Mouse (Mus musculus) hindbrain, embryonic 16.5 days (tissue): ENCODE measurements at regions not wholly inside any gene's neighbourhood (a gene's known extent, or its start where the extent isn't known, plus 50 kb on each side); places are given as distances from the start of the nearest gene placed in this dataset.

Experiments used
- ATAC-seq: fragments of 200-750 bp; cut with Nextera tagmentation; 2 replicates; pipeline ENCODE4 v1.8.0; 2017; ENCODE audit warnings: moderate TSS enrichment, moderate library complexity
- H3K27ac ChIP-seq: fragments of 300-500 bp; sonication (generic); 2 replicates; pipeline ENCODE4 v1.5.1; 2014; ENCODE audit warnings: low read depth, mild to moderate bottlenecking, control low read depth, low read length, moderate library complexity
- H3K27me3 ChIP-seq: fragments of 300-500 bp; sonication (generic); replicated peaks from 2 replicates; pipeline ENCODE4 v1.6.1; 2014; ENCODE audit warnings: low read length; ENCODE audit not compliant: control insufficient read depth, insufficient read depth
- H3K36me3 ChIP-seq: fragments of 300-500 bp; sonication (generic); 2 replicates; pipeline ENCODE4 v1.6.1; 2014; ENCODE audit warnings: mild to moderate bottlenecking, low read length, moderate library complexity, mixed read lengths; ENCODE audit not compliant: control insufficient read depth, insufficient read depth
- H3K4me1 ChIP-seq: fragments of 300-500 bp; sonication (generic); 2 replicates; pipeline ENCODE4 v1.6.1; 2014; ENCODE audit warnings: low read depth, low read length; ENCODE audit not compliant: control insufficient read depth, insufficient read depth
- H3K4me2 ChIP-seq: fragments of 300-500 bp; sonication (generic); 2 replicates; pipeline ENCODE4 v1.6.1; 2014; ENCODE audit warnings: mild to moderate bottlenecking, low read length, control low read depth, moderate library complexity
- H3K4me3 ChIP-seq: fragments of 300-500 bp; sonication (generic); 2 replicates; pipeline ENCODE4 v1.5.1; 2014; ENCODE audit warnings: mild to moderate bottlenecking, low read length, control low read depth, moderate library complexity
- H3K9ac ChIP-seq: fragments of 300-500 bp; sonication (generic); 2 replicates; pipeline ENCODE4 v1.6.1; 2014; ENCODE audit warnings: low read depth, mild to moderate bottlenecking, control low read depth, low read length, moderate library complexity
- H3K9me3 ChIP-seq: fragments of 300-500 bp; sonication (generic); 2 replicates; pipeline ENCODE4 v1.6.1; 2014; ENCODE audit warnings: mild to moderate bottlenecking, low read length, moderate library complexity; ENCODE audit not compliant: control insufficient read depth
- WGBS: fragments of 180-500 bp; shearing (Covaris S2); extraction: QIAGEN DNeasy Blood & Tissue Kit; methylation state at CpG from one replicate; pipeline ENCODE4 v1.1.7; 2014; 5-methylcytosine and 5-hydroxymethylcytosine counted together

DNA sequence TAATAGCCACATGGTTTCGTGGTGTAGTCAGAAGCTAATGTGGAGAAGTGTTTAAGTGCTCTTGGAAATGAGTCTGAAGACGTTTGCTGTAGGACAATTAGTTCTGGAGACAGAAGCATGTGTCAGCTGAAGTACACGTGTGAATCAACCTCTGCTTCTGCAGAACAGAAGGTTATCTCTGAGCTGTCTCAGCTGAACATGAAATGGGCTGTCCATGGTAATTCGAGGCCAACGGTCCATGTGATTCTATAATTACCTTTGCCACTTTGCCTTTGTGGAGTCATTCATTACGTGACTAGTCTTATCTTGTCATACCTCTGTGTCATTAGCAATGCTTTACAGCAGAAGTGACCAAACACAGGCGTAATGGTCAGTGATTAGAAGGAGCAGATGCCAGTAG, 295.6 kb upstream of the Veph1 start:
- Histone ChIP-seq H3K27me3 (no peaks in the 10 kb centered on the region; the same call in 1 of the 2 replicates), H3K36me3 (no peaks in the 10 kb centered on the region), H3K4me3 (no peak overlapping the region), H3K9ac (no peak overlapping the region), H3K27ac (no peak overlapping the region), H3K9me3 (no peaks in the 10 kb centered on the region), H3K4me2 (no peak overlapping the region), H3K4me1 (no peaks in the 10 kb centered on the region)
- 50% methylated on average over 7 of the region's 7 CpGs for WGBS
- no peak for ATAC-seq

GRCm38 (mm10) chr3:66590775-66591174, 294.1 kb upstream of the Veph1 start:
- Histone ChIP-seq H3K4me1 (no peaks in the 10 kb centered on the region), H3K9me3 (no peaks in the 10 kb centered on the region), H3K27ac (no peak overlapping the region), H3K36me3 (no peaks in the 10 kb centered on the region), H3K4me2 (no peak overlapping the region), H3K9ac (no peak overlapping the region), H3K27me3 (no peaks in the 10 kb centered on the region; the same call in 1 of the 2 replicates), H3K4me3 (no peak overlapping the region)
- 71% methylated on average over 7 of the region's 7 CpGs for WGBS
- ATAC-seq = no peak

- WGBS = 83% methylated on average over 4 of the region's 4 CpGs
- ATAC-seq = no peak
- no peak overlapping the region for H3K9ac ChIP-seq
- no peaks in the 10 kb centered on the region for H3K4me1 ChIP-seq
- no peaks in the 10 kb centered on the region for H3K9me3 ChIP-seq
- no peak overlapping the region for H3K4me3 ChIP-seq
- H3K36me3 ChIP-seq = no peaks in the 10 kb centered on the region
- H3K27ac ChIP-seq = no peak overlapping the region
- H3K4me2 ChIP-seq = no peak overlapping the region
- no peaks in the 10 kb centered on the region for H3K27me3 ChIP-seq
These were observed 292.8 kb upstream of the Veph1 start for GRCm38 (mm10) chr3:66589483-66589882.

DNA sequence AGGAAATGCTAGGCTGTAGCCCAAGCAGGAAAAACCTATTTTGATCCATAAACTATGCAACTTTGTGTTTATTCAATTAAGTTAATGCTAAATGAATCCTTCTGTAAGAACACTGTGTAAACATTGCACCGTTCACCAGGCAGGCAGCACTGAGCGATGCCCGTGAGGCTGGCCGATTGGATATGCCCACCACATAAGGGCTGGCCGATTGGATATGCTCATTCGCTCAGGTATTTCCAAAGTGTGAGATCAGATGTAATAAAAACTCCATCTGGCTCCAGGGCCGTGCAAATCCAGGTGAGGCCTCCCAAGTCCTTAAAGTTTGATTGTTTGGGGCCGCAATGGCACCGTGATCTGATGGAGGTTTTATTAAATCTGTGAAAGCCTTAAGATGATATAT, 288.2 kb upstream of the Veph1 start:
- no peaks in the 10 kb centered on the region for H3K9me3 ChIP-seq
- no peak overlapping the region for H3K9ac ChIP-seq
- H3K4me1 ChIP-seq = no peaks in the 10 kb centered on the region
- WGBS = 92% methylated on average over 9 of the region's 9 CpGs
- no peak overlapping the region for H3K27ac ChIP-seq
- no peaks in the 10 kb centered on the region for H3K27me3 ChIP-seq
- H3K4me2 ChIP-seq = no peak overlapping the region
- H3K36me3 ChIP-seq = no peaks in the 10 kb centered on the region
- ATAC-seq = no peak
- H3K4me3 ChIP-seq = no peak overlapping the region

- H3K9ac ChIP-seq = no peak overlapping the region
- WGBS = 56% methylated on average over 5 of the region's 5 CpGs
- H3K9me3 ChIP-seq = no peaks in the 10 kb centered on the region
- H3K36me3 ChIP-seq = no peaks in the 10 kb centered on the region
- no peak overlapping the region for H3K4me3 ChIP-seq
- no peak overlapping the region for H3K4me2 ChIP-seq
- H3K27ac ChIP-seq = no peak overlapping the region
- H3K4me1 ChIP-seq = no peaks in the 10 kb centered on the region
- no peaks in the 10 kb centered on the region for H3K27me3 ChIP-seq
- ATAC-seq = no peak
These were observed 287.5 kb upstream of the Veph1 start for GRCm38 (mm10) chr3:66584101-66584500.

DNA sequence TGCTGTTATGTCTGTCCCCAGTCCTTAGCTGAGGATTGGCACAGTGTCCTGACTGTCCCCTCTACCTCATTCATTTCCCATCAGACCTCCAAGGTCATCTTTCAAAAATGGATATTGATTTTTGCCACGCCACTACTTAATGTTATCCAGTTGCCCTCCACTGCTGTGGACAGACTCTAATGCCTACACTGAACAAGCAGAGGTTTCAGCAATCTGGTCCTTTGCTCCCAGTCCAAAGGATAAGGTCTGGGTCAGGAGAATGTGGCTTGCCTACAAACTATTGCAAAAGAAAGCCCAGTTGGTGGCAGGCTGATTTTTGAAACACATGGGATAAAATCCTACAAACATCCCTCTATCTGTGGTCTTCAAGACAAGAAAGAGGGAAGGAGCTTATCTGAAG, 280.0 kb upstream of the Veph1 start:
- no peak for ATAC-seq
- WGBS = 77% methylated on average over 1 of the region's 1 CpGs

DNA sequence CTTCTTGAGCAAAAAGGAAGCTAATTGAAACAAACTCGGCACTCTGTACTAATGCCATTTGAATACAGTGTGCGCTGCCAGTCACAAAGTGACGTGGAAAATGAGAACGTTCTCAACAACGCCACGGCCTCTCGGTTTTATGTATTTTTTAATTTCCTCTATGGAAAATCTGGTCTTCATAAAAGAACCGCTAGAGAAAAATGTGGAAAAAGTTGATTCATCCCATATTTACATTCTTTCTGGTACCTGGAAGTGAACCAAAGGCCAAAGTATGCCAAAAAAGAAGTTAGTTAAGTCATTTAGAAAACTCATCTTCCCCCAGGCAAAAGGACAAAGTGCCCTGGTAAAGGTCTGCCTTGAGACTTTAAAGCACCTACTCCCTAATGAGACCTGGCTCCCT, 277.7 kb upstream of the Veph1 start:
- Histone ChIP-seq H3K27ac (no peak overlapping the region), H3K36me3 (no peaks in the 10 kb centered on the region), H3K9me3 (no peaks in the 10 kb centered on the region), H3K4me2 (no peak overlapping the region), H3K4me1 (no peaks in the 10 kb centered on the region), H3K9ac (no peak overlapping the region), H3K4me3 (no peak overlapping the region), H3K27me3 (no peaks in the 10 kb centered on the region)
- 84% methylated on average over 8 of the region's 8 CpGs for WGBS
- ATAC-seq = no peak

More for the DNA sequence above, 280.0 kb upstream of the Veph1 start:
- H3K27ac ChIP-seq = no peak overlapping the region
- no peak overlapping the region for H3K9ac ChIP-seq
- H3K36me3 ChIP-seq = no peaks in the 10 kb centered on the region
- H3K27me3 ChIP-seq = no peaks in the 10 kb centered on the region
- H3K9me3 ChIP-seq = no peaks in the 10 kb centered on the region
- H3K4me3 ChIP-seq = no peak overlapping the region
- H3K4me2 ChIP-seq = no peak overlapping the region
- no peaks in the 10 kb centered on the region for H3K4me1 ChIP-seq

DNA sequence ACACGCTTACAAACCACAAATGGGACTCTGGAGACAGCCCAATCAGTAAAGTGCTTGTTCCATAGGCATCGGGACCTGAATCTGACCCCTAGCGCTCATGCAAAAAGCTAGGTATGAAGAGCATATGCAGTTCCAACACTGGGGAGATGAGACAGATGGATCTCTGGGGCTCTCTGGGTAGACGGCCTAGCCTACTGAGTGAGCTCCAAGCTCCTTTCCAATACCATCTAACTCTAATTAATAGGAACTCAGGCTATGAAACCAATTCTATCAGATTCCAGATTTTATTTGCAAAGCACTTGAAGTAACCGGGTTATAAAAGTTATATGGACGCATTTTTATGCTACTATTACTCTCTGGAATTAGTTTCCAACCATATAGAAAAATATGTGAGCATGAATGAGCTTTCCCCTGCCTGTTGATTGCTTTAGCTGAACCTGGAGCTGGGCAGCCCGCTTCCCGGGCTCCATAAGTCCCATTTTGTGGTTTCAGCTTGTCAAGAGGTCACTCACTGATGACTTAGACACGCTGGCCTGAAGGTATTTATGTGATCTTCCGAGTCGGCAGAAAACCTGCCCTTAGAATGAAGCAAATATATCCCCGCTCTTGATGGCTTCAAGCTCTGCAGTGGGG, 276.4 kb upstream of the Veph1 start:
- no peak for ATAC-seq
- Histone ChIP-seq H3K9me3 (no peaks in the 10 kb centered on the region), H3K4me3 (no peak overlapping the region), H3K4me2 (no peak overlapping the region), H3K27me3 (no peaks in the 10 kb centered on the region), H3K36me3 (no peaks in the 10 kb centered on the region), H3K9ac (no peak overlapping the region), H3K4me1 (no peaks in the 10 kb centered on the region), H3K27ac (no peak overlapping the region)
- 86% methylated on average over 12 of the region's 12 CpGs for WGBS

GRCm38 (mm10) chr3:66570342-66570741, 273.7 kb upstream of the Veph1 start:
- Histone ChIP-seq H3K9me3 (no peaks in the 10 kb centered on the region), H3K36me3 (no peaks in the 10 kb centered on the region), H3K9ac (no peak overlapping the region), H3K27me3 (no peaks in the 10 kb centered on the region), H3K27ac (no peak overlapping the region), H3K4me2 (no peak overlapping the region), H3K4me1 (no peaks in the 10 kb centered on the region), H3K4me3 (no peak overlapping the region)
- 76% methylated on average over 5 of the region's 5 CpGs for WGBS
- no peak for ATAC-seq
